Mouse (Mus musculus) midbrain, embryonic 16.5 days (tissue): ENCODE measurements around the gene Ppp1r27. TPM values are rescaled to one million over a fixed set of nuclear protein-coding genes. Genes with fewer than 3 reads are reported as not detected.

Source experiments
- ATAC-seq: fragments of 200-750 bp; cut with Nextera tagmentation; 2 replicates; pipeline ENCODE4 v1.8.0; 2017; ENCODE audit warnings: moderate TSS enrichment
- H3K27ac ChIP-seq: fragments of 300-500 bp; sonication (generic); 2 replicates; pipeline ENCODE4 v1.5.1; 2014; ENCODE audit warnings: mild to moderate bottlenecking, low read length, mixed read lengths
- H3K27me3 ChIP-seq: fragments of 300-500 bp; sonication (generic); 2 replicates; pipeline ENCODE4 v1.6.1; 2014; ENCODE audit warnings: low read depth, low read length, mixed read lengths; ENCODE audit not compliant: control insufficient read depth, insufficient read depth
- H3K36me3 ChIP-seq: fragments of 300-500 bp; sonication (generic); 2 replicates; pipeline ENCODE4 v1.6.1; 2014; ENCODE audit warnings: mild to moderate bottlenecking, low read length, moderate library complexity, mixed read lengths; ENCODE audit not compliant: control insufficient read depth, insufficient read depth
- H3K4me1 ChIP-seq: fragments of 300-500 bp; sonication (generic); 2 replicates; pipeline ENCODE4 v1.6.1; 2014; ENCODE audit warnings: mild to moderate bottlenecking, low read length, mixed read lengths; ENCODE audit not compliant: control insufficient read depth, insufficient read depth
- H3K4me2 ChIP-seq: fragments of 300-500 bp; sonication (generic); 2 replicates; pipeline ENCODE4 v1.6.1; 2014; ENCODE audit warnings: mild to moderate bottlenecking, low read length, mixed read lengths
- H3K4me3 ChIP-seq: fragments of 300-500 bp; sonication (generic); 2 replicates; pipeline ENCODE4 v1.5.1; 2014; ENCODE audit warnings: low read depth, mild to moderate bottlenecking, low read length, moderate library complexity, mixed read lengths
- H3K9ac ChIP-seq: fragments of 300-500 bp; sonication (generic); 2 replicates; pipeline ENCODE4 v1.6.1; 2014; ENCODE audit warnings: low read depth, low read length, mixed read lengths
- H3K9me3 ChIP-seq: fragments of 300-500 bp; sonication (generic); replicated peaks from 2 replicates; pipeline ENCODE4 v1.6.1; 2014; ENCODE audit warnings: mild to moderate bottlenecking, low read length, mixed read lengths; ENCODE audit not compliant: control insufficient read depth, poor library complexity, severe bottlenecking
- WGBS: fragments of 180-500 bp; shearing (Covaris S2); extraction: QIAGEN DNeasy Blood & Tissue Kit; methylation state at CpG from one replicate; pipeline ENCODE4 v1.1.7; 2014; 5-methylcytosine and 5-hydroxymethylcytosine counted together
- polyA plus RNA-seq: library from polyadenylated mRNA; unstranded; fragments of >200 nt; fragmentation: Nextera tagmentation; extraction: Ambion mirVana; gene quantifications from 2 replicates; pipeline ENCODE4 v1.2.1, GENCODE M21; 2015

The Ppp1r27 gene
- polyA plus RNA-seq, 1 experiment from 2014 or later, result not detected

GRCm38 (mm10) chr11:120582268-120582981, 31.5 kb upstream of the Ppp1r27 start:
- Histone ChIP-seq H3K36me3 (peaks cover 23% of the 10 kb centered on the region), H3K4me3 (peak overlapping the region; percentile 86), H3K27ac (peak overlapping the region; percentile 90), H3K9me3 (no peaks in the 10 kb centered on the region), H3K4me1 (peaks cover 23% of the 10 kb centered on the region), H3K9ac (peak overlapping the region; percentile 99), H3K27me3 (no peaks in the 10 kb centered on the region), H3K4me2 (peak overlapping the region; percentile 72)
- ATAC-seq, result no peak
- 69% methylated on average over 8 of the region's 8 CpGs for WGBS

GRCm38 (mm10) chr11:120581490-120582267, 30.7 kb upstream of the Ppp1r27 start, which contains the start of gene Arhgdia:
Arhgdia (minus strand) TSS chr11:120581624.
- peaks cover 20% of the 10 kb centered on the region for H3K36me3 ChIP-seq
- WGBS, result 3% methylated on average over 74 of the region's 75 CpGs
- peak within 1 kb of the TSS; percentile 86 for H3K4me3 ChIP-seq
- no peaks in the 10 kb centered on the region for H3K27me3 ChIP-seq
- peaks cover 23% of the 10 kb centered on the region for H3K4me1 ChIP-seq
- H3K4me2 ChIP-seq, result peak within 1 kb of the TSS; percentile 99
- H3K9ac ChIP-seq, result peak within 1 kb of the TSS; percentile 99
- peak; percentile 70 for ATAC-seq
- H3K27ac ChIP-seq, result peak within 1 kb of the TSS; percentile 90
- no peaks in the 10 kb centered on the region for H3K9me3 ChIP-seq

- under 1% methylated on average over 37 of the region's 44 CpGs for WGBS
Observed at GRCm38 (mm10) chr11:120580871-120581331, 30.0 kb upstream of the Ppp1r27 start.

GRCm38 (mm10) chr11:120580190-120580589, 29.3 kb upstream of the Ppp1r27 start:
- Histone ChIP-seq H3K4me2 (peak overlapping the region; percentile 99), H3K4me1 (peaks cover 23% of the 10 kb centered on the region), H3K36me3 (peaks cover 19% of the 10 kb centered on the region), H3K9ac (peak overlapping the region; percentile 99), H3K4me3 (peak overlapping the region; percentile 86), H3K27ac (peak overlapping the region; percentile 90), H3K9me3 (no peaks in the 10 kb centered on the region), H3K27me3 (no peaks in the 10 kb centered on the region)
- ATAC-seq, result no peak
- WGBS, result 61% methylated on average over 7 of the region's 7 CpGs

More at GRCm38 (mm10) chr11:120580871-120581331, 30.0 kb upstream of the Ppp1r27 start:
- Histone ChIP-seq H3K4me1 (peaks cover 23% of the 10 kb centered on the region), H3K27ac (peak overlapping the region; percentile 90), H3K9me3 (no peaks in the 10 kb centered on the region), H3K36me3 (peaks cover 20% of the 10 kb centered on the region), H3K9ac (peak overlapping the region; percentile 99), H3K4me2 (peak overlapping the region; percentile 99), H3K27me3 (no peaks in the 10 kb centered on the region), H3K4me3 (peak overlapping the region; percentile 86)
- ATAC-seq, result peak; percentile 40

GRCm38 (mm10) chr11:120579316-120580107, 28.6 kb upstream of the Ppp1r27 start:
- no peak for ATAC-seq
- WGBS, result 62% methylated on average over 15 of the region's 15 CpGs
- Histone ChIP-seq H3K27me3 (no peaks in the 10 kb centered on the region), H3K27ac (peak overlapping the region; percentile 90), H3K4me2 (peak overlapping the region; percentile 99), H3K9me3 (no peaks in the 10 kb centered on the region), H3K36me3 (peaks cover 19% of the 10 kb centered on the region), H3K9ac (peak overlapping the region; percentile 99), H3K4me3 (peak overlapping the region; percentile 86), H3K4me1 (peaks cover 24% of the 10 kb centered on the region)

- H3K4me3 ChIP-seq, result no peak overlapping the region
- H3K9me3 ChIP-seq, result no peaks in the 10 kb centered on the region
- no peak overlapping the region for H3K4me2 ChIP-seq
- no peak for ATAC-seq
- H3K27me3 ChIP-seq, result no peaks in the 10 kb centered on the region
- H3K36me3 ChIP-seq, result peaks cover 19% of the 10 kb centered on the region
- H3K27ac ChIP-seq, result no peak overlapping the region
- no peak overlapping the region for H3K9ac ChIP-seq
- 92% methylated on average over 11 of the region's 11 CpGs for WGBS
- H3K4me1 ChIP-seq, result peaks cover 32% of the 10 kb centered on the region
Observed at GRCm38 (mm10) chr11:120578694-120579243, 27.8 kb upstream of the Ppp1r27 start.

GRCm38 (mm10) chr11:120578024-120578693, 27.2 kb upstream of the Ppp1r27 start:
- Histone ChIP-seq H3K4me3 (no peak overlapping the region), H3K27me3 (no peaks in the 10 kb centered on the region), H3K36me3 (peaks cover 19% of the 10 kb centered on the region), H3K4me1 (peaks cover 32% of the 10 kb centered on the region), H3K9ac (no peak overlapping the region), H3K27ac (no peak overlapping the region), H3K4me2 (no peak overlapping the region), H3K9me3 (no peaks in the 10 kb centered on the region)
- no peak for ATAC-seq
- 88% methylated on average over 10 of the region's 10 CpGs for WGBS
